Mouse (Mus musculus): ENCODE measurements around the gene Epha7. TPM values are rescaled to one million over a fixed set of nuclear protein-coding genes. Genes with fewer than 3 reads are reported as not detected.
A peak's percentile ranks its signal among the peaks of the same experiment; 100 is the strongest.

The Epha7 gene
- polyA plus RNA-seq, 1 experiment from 2014 or later, result 68.0 TPM

- Histone ChIP-seq H3K4me1 (ENCODE audit: control insufficient read depth, insufficient read depth, low read length) (0 out of 2 replicates have a peak, but pooled peaks cover 3% of the 10 kb centered on the region), H3K9ac (replicated peaks; ENCODE audit: low read length) (no peak overlapping the region), H3K4me2 (ENCODE audit: low read length) (no peak overlapping the region), H3K27ac (replicated peaks; ENCODE audit: low read depth, low read length) (no peak overlapping the region), H3K36me3 (ENCODE audit: control insufficient read depth, insufficient read depth, low read length) (peaks cover 9% of the 10 kb centered on the region; the same call in 1 of the 2 replicates), H3K27me3 (ENCODE audit: control insufficient read depth, insufficient read depth, low read length) (no peaks in the 10 kb centered on the region), H3K4me3 (replicated peaks; ENCODE audit: low read depth, low read length) (no peak overlapping the region), H3K9me3 (ENCODE audit: control insufficient read depth, low read length) (no peaks in the 10 kb centered on the region)
- DNase-seq (no peak), ATAC-seq (ENCODE audit: low FRiP score, low TSS enrichment) (no peak)
- WGBS, result 52% methylated on average over 1 of the region's 1 CpGs
Measured at GRCm38 (mm10) chr4:28823616-28824015, 10.7 kb downstream of the Epha7 start.

DNA sequence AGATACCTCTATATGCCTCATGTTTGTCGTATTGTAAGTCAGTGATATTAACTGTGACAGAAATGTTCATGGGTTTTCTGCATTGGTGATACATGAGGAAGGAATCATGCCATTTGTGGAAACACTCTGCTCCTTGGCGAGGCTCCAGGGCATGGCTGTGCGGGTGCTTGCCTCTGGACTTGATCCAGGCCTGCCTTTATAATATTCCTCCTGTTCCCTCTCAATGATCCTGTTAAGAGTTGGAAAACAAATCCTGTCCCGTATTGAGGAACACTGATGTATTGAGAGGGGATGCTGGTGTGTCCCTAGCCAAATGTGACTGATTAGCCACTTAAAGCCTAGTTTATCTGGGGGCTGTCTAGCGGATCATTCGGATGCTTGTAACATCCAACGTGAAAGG, 11.7 kb downstream of the Epha7 start:
- Histone ChIP-seq H3K9me3 (ENCODE audit: control insufficient read depth, low read length) (no peaks in the 10 kb centered on the region), H3K4me1 (ENCODE audit: control insufficient read depth, insufficient read depth, low read length) (0 out of 2 replicates have a peak, but pooled peaks cover 3% of the 10 kb centered on the region), H3K27ac (replicated peaks; ENCODE audit: low read depth, low read length) (no peak overlapping the region), H3K4me3 (replicated peaks; ENCODE audit: low read depth, low read length) (no peak overlapping the region), H3K4me2 (ENCODE audit: low read length) (no peak overlapping the region), H3K27me3 (ENCODE audit: control insufficient read depth, insufficient read depth, low read length) (no peaks in the 10 kb centered on the region), H3K36me3 (ENCODE audit: control insufficient read depth, insufficient read depth, low read length) (peaks cover 9% of the 10 kb centered on the region; the same call in 1 of the 2 replicates), H3K9ac (replicated peaks; ENCODE audit: low read length) (no peak overlapping the region)
- ATAC-seq (ENCODE audit: low FRiP score, low TSS enrichment) (no peak), DNase-seq (peak; percentile 45)
- WGBS, result 60% methylated on average over 7 of the region's 7 CpGs

- no peak overlapping the region for H3K9ac ChIP-seq (replicated peaks; ENCODE audit: low read length)
- ATAC-seq (ENCODE audit: low FRiP score, low TSS enrichment) (no peak), DNase-seq (no peak)
- no peak overlapping the region for H3K27ac ChIP-seq (replicated peaks; ENCODE audit: low read depth, low read length)
- H3K4me3 ChIP-seq (replicated peaks; ENCODE audit: low read depth, low read length), result no peak overlapping the region
- no peaks in the 10 kb centered on the region for H3K36me3 ChIP-seq (ENCODE audit: control insufficient read depth, insufficient read depth, low read length)
- H3K9me3 ChIP-seq (ENCODE audit: control insufficient read depth, low read length), result no peaks in the 10 kb centered on the region
- H3K27me3 ChIP-seq (ENCODE audit: control insufficient read depth, insufficient read depth, low read length), result no peaks in the 10 kb centered on the region
- WGBS, result 90% methylated on average over 3 of the region's 3 CpGs
- 0 out of 2 replicates have a peak, but pooled peaks cover 3% of the 10 kb centered on the region for H3K4me1 ChIP-seq (ENCODE audit: control insufficient read depth, insufficient read depth, low read length)
- H3K4me2 ChIP-seq (ENCODE audit: low read length), result no peak overlapping the region
Measured at GRCm38 (mm10) chr4:28837669-28838068, 24.7 kb downstream of the Epha7 start.

DNA sequence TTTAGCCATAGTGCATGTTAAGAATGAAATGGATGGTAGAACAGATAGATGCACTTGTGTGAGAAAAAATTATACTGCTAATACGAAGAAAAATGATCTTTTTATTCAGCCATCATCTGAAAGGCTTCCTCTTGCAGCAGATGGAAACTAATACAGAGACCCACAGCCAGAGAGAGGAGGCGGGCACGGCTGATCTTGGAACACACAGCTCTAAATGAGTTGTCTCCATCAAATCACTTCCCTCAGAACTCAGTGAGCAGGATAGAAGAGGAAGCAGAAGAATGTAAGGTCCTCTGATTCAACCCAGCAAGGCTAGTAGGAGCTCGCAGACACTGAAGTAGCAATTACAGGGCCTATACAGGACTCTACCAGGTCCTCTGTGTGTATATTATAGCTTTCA, 33.4 kb downstream of the Epha7 start:
- 91% methylated on average over 4 of the region's 4 CpGs for WGBS
- Histone ChIP-seq H3K9me3 (ENCODE audit: control insufficient read depth, low read length) (no peaks in the 10 kb centered on the region), H3K4me1 (ENCODE audit: control insufficient read depth, insufficient read depth, low read length) (no peaks in the 10 kb centered on the region), H3K27me3 (ENCODE audit: control insufficient read depth, insufficient read depth, low read length) (no peaks in the 10 kb centered on the region), H3K4me2 (ENCODE audit: low read length) (no peak overlapping the region), H3K9ac (replicated peaks; ENCODE audit: low read length) (no peak overlapping the region), H3K4me3 (replicated peaks; ENCODE audit: low read depth, low read length) (no peak overlapping the region), H3K27ac (replicated peaks; ENCODE audit: low read depth, low read length) (no peak overlapping the region), H3K36me3 (ENCODE audit: control insufficient read depth, insufficient read depth, low read length) (no peaks in the 10 kb centered on the region)
- DNase-seq, result no peak
- no peak for ATAC-seq (ENCODE audit: low FRiP score, low TSS enrichment)

- ATAC-seq (ENCODE audit: low FRiP score, low TSS enrichment) (no peak), DNase-seq (no peak)
- 81% methylated on average over 2 of the region's 2 CpGs for WGBS
- Histone ChIP-seq H3K9me3 (ENCODE audit: control insufficient read depth, low read length) (no peaks in the 10 kb centered on the region), H3K4me2 (ENCODE audit: low read length) (no peak overlapping the region), H3K4me1 (ENCODE audit: control insufficient read depth, insufficient read depth, low read length) (no peaks in the 10 kb centered on the region), H3K36me3 (ENCODE audit: control insufficient read depth, insufficient read depth, low read length) (no peaks in the 10 kb centered on the region), H3K27ac (replicated peaks; ENCODE audit: low read depth, low read length) (no peak overlapping the region), H3K9ac (replicated peaks; ENCODE audit: low read length) (no peak overlapping the region), H3K27me3 (ENCODE audit: control insufficient read depth, insufficient read depth, low read length) (no peaks in the 10 kb centered on the region), H3K4me3 (replicated peaks; ENCODE audit: low read depth, low read length) (no peak overlapping the region)
Measured at GRCm38 (mm10) chr4:28850388-28850787, 37.5 kb downstream of the Epha7 start.

DNA sequence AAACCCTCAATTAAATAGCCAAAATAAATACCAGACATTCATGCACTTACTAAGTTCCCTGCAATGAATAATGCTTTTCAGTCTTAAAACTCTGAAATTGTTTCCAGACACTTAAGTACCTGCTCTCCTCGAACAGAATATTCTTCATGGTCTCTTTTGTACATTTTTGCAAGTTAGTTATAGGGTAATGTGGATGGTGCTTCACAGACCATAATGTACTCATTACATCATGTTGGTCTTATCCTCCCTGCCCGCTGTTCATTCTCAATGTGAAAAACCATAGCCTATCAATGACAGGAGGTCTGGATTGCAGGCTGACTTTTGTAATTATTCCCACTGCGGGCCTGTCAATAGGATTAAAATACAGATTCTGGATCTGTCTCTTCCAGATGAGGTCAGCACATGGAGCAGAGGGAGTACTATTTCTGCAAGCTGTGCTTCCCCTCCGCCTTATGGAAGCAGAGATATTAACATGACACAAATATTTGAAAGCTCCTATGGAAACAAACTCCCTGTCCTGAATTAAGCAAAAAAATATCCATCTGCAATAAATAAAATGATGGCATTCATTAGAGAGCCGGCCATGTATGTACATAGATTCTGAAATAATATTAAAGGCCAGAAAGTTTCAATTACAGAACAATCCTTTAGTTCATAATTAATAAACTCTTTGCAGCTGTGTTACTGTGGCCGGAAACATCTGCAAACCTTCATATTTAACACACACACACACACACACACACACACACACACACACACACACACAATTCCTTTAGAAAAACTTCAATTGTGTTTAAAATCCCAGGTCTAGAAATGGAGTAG, 50.1 kb downstream of the Epha7 start:
- 70% methylated on average over 6 of the region's 6 CpGs for WGBS
- ATAC-seq (ENCODE audit: low FRiP score, low TSS enrichment) (no peak), DNase-seq (no peak)
- Histone ChIP-seq H3K4me2 (ENCODE audit: low read length) (no peak overlapping the region), H3K4me1 (ENCODE audit: control insufficient read depth, insufficient read depth, low read length) (no peaks in the 10 kb centered on the region), H3K9ac (replicated peaks; ENCODE audit: low read length) (no peak overlapping the region), H3K36me3 (ENCODE audit: control insufficient read depth, insufficient read depth, low read length) (no peaks in the 10 kb centered on the region), H3K4me3 (replicated peaks; ENCODE audit: low read depth, low read length) (no peak overlapping the region), H3K27me3 (ENCODE audit: control insufficient read depth, insufficient read depth, low read length) (no peaks in the 10 kb centered on the region), H3K27ac (replicated peaks; ENCODE audit: low read depth, low read length) (no peak overlapping the region), H3K9me3 (ENCODE audit: control insufficient read depth, low read length) (no peaks in the 10 kb centered on the region)

- Histone ChIP-seq H3K9ac (replicated peaks; ENCODE audit: low read length) (no peak overlapping the region), H3K4me3 (replicated peaks; ENCODE audit: low read depth, low read length) (no peak overlapping the region), H3K27me3 (ENCODE audit: control insufficient read depth, insufficient read depth, low read length) (no peaks in the 10 kb centered on the region), H3K9me3 (ENCODE audit: control insufficient read depth, low read length) (no peaks in the 10 kb centered on the region), H3K4me1 (ENCODE audit: control insufficient read depth, insufficient read depth, low read length) (no peaks in the 10 kb centered on the region), H3K36me3 (ENCODE audit: control insufficient read depth, insufficient read depth, low read length) (no peaks in the 10 kb centered on the region), H3K4me2 (ENCODE audit: low read length) (no peak overlapping the region), H3K27ac (replicated peaks; ENCODE audit: low read depth, low read length) (no peak overlapping the region)
- ATAC-seq (ENCODE audit: low FRiP score, low TSS enrichment), result no peak
- DNase-seq, result no peak
- whole genome bisulfite sequencing, result 30% methylated on average over 2 of the region's 2 CpGs
Measured at GRCm38 (mm10) chr4:28866411-28866810, 53.5 kb downstream of the Epha7 start.

DNA sequence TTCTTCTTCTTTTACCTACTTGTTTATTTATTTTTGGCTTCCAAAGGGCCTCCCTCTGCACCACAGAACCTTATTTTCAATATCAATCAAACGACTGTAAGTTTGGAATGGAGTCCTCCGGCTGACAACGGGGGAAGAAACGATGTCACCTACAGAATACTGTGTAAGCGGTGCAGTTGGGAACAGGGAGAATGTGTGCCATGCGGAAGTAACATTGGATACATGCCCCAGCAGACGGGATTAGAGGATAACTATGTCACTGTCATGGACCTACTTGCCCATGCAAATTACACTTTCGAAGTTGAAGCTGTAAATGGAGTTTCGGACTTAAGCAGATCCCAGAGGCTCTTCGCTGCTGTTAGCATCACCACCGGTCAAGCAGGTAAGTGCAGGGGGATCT, 58.7 kb downstream of the Epha7 start:
- WGBS, result 89% methylated on average over 11 of the region's 11 CpGs
- Histone ChIP-seq H3K4me3 (replicated peaks; ENCODE audit: low read depth, low read length) (no peak overlapping the region), H3K4me2 (ENCODE audit: low read length) (no peak overlapping the region), H3K4me1 (ENCODE audit: control insufficient read depth, insufficient read depth, low read length) (no peaks in the 10 kb centered on the region), H3K9ac (replicated peaks; ENCODE audit: low read length) (no peak overlapping the region), H3K27me3 (ENCODE audit: control insufficient read depth, insufficient read depth, low read length) (no peaks in the 10 kb centered on the region), H3K27ac (replicated peaks; ENCODE audit: low read depth, low read length) (no peak overlapping the region), H3K9me3 (ENCODE audit: control insufficient read depth, low read length) (no peaks in the 10 kb centered on the region), H3K36me3 (ENCODE audit: control insufficient read depth, insufficient read depth, low read length) (0 out of 2 replicates have a peak, but pooled peaks cover 6% of the 10 kb centered on the region)
- ATAC-seq (ENCODE audit: low FRiP score, low TSS enrichment) (no peak), DNase-seq (no peak)
